Mouse (Mus musculus) mammary gland, adult 2 months (tissue): ENCODE data around the gene Wdpcp. TPM values are rescaled to one million over a fixed set of nuclear protein-coding genes. Genes with fewer than 3 reads are reported as not detected.

Source experiments
- polyA plus RNA-seq: library from polyadenylated mRNA; depleted of rRNA; stranded (reverse); fragments of >200 nt; gene quantifications from 2 replicates; pipeline ENCODE4 v1.2.3, GENCODE M21; 2012; ENCODE audit warnings: low replicate concordance; rRNA removed

The Wdpcp gene
- 2.4 and 4.7 TPM in 2 replicates for polyA plus RNA-seq

DNA sequence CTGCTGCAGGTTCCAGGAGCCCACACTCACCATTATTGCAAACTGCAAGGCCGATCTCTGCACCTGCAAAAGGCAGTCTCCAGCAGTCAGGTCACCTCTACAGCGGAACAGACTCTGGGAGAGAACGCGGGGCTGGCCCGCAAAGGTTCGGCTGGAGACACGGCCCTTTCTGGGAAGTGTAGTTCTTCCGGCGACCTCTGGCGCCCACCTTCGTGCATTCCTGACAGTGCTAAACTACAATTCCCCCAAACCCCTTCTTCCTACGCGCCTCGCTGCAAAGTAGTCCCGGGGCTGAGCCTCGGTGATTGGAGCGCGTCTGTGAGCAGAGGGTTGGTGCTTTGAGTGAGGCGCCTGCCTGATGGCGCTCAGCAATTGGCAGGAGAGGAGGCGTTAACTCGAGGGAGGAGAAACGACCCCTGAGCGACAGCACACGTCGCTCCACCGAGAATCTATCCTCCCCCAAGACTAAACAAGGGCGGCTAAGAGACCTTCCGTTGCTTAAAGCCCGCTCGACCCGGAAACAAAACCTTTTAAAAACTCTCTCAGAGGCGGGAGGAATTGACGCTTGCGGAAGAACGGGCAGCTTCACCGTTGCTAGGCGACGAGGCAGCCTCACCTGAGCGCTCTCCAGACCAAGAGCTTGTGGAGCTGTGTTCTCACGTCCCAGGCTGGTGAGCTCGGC lies at the start of gene Wdpcp, which contains the start of gene Mdh1:
TSS of gene Wdpcp (plus strand) at position 536 of the 682 bp plus-strand sequence.
TSS of gene Mdh1 (minus strand) at position 668 of the 682 bp plus-strand sequence.

Other genes starting within 250 kb of the Wdpcp start
- gene Ugp2, start 201.0 kb upstream of the Wdpcp start, polyA plus RNA-seq = 4.3 and 19.8 TPM in 2 replicates
- 130 and 387 TPM in 2 replicates for gene Mdh1, start 132 bp downstream of the Wdpcp start, polyA plus RNA-seq